Mouse (Mus musculus): ENCODE data around the gene Vmn1r211.
"Not testable (repeated sequence)": the region's sequence is repeated elsewhere in the genome, so short reads cannot be mapped to it uniquely, and the experiment has no call there.

DNA sequence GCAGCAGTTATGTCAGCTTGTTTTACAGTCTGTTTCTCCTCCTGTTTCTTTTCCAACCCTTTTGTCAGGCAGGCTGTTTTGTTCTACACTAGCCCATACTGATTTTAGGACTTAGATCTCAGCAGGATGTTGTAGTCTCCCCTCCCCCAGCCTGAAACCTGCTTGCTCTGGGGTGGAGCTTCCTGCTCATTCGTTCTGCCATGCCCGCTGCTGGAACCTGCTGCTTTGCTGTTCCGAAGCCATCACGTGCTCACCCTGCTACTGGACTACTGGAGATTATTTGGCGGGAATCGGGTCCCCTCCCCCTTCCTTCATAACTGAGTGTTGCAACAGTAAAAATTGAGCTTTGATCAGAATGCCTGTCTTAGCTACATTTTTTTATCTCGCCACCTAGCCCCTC is 28.0 kb downstream of the Vmn1r211 start:
- TF ChIP-seq CTCF, EP300 (IDR thresholded peaks at IDR 0.05): not testable (repeated sequence)

All from lung, postnatal 0 days (tissue).